Mouse (Mus musculus) mouse embryonic stem cell (cell line): ENCODE results near the gene Cep72.
"Not testable (repeated sequence)": the region's sequence is repeated elsewhere in the genome, so short reads cannot be mapped to it uniquely, and the experiment has no call there.

ENCODE experiments used
- in situ Hi-C, 2 experiments: fragments of 300-500 bp; cut with MboI; formaldehyde crosslinking; loops; 1 replicate in 1 of 2; 3 replicates in 1 of 2; pipeline ENCODE4 v1.14.3; 2019 to 2020; ENCODE audit warnings: low sequenced_read_pairs in 2 of 2, low pct_unique_long_range_greater_than_20kb in 1 of 2, mixed read lengths in 1 of 2; ENCODE audit not compliant: unreplicated experiment in 1 of 2

The Cep72 gene

DNA sequence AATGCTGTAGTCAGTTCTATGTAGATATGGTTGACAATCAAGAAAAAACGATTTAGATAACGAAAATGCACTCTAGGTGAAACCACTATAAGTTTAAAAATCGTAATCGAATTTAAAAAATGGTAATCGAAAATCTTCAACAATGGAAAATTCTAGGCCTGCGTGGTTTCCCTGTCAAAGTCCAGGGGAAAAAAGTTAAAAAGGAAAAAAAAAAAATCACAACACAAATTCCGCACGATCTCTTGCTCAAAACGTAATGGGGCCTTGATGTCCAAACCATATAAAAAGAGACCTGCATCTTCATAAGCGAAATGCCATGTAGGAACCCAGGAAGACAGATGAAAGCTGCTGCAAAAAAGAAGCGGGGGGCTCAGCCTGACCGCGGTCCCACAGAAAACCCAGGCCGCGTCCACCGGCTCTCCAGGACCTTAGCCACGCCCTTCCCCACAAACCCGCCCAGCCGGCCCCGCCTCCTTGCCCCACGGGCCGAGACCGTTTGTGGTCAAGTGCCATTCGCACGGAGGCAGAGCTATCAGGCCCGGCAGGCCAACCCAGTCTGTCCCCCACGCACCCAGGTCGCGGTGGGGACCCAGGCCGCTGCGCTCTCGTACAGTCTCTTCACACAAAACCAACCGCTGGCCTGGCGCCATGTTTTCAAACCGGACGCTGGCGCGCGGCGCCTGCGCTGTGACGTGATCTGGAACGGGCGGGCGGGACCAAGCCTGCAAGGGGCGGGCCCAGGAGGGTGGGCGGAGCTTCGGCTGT, at the start of gene Cep72:
Gene Cep72, minus strand, starts transcription at position 687 of the 765 bp plus-strand sequence.
- in situ Hi-C loops = no loop called here

DNA sequence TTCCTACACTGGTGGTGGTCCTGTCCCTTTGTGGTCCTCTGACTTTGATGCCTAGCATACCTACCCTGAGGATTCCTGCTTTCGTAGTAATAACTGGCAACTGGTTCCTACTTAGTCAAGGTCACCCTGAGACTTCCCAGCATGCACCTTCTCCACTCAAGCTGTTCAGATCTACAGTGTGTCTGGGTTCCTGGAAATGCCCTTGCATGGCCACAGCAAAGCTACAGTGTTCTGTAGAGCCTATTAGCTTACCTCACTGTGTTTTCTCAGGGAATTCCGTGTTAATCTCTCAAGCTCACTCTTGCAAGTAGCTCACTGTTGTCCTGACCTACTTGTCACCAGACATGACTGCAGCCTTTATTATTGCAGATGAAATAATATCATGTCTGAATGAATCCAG, 45.3 kb upstream of the Cep72 start:
- in situ Hi-C loops = no loop called here

GRCm38 (mm10) chr13:74104417-74104816, 42.3 kb upstream of the Cep72 start:
- in situ Hi-C loops = no loop called here

GRCm38 (mm10) chr13:74102831-74103582, 40.9 kb upstream of the Cep72 start:
- in situ Hi-C loops = no loop called here

DNA sequence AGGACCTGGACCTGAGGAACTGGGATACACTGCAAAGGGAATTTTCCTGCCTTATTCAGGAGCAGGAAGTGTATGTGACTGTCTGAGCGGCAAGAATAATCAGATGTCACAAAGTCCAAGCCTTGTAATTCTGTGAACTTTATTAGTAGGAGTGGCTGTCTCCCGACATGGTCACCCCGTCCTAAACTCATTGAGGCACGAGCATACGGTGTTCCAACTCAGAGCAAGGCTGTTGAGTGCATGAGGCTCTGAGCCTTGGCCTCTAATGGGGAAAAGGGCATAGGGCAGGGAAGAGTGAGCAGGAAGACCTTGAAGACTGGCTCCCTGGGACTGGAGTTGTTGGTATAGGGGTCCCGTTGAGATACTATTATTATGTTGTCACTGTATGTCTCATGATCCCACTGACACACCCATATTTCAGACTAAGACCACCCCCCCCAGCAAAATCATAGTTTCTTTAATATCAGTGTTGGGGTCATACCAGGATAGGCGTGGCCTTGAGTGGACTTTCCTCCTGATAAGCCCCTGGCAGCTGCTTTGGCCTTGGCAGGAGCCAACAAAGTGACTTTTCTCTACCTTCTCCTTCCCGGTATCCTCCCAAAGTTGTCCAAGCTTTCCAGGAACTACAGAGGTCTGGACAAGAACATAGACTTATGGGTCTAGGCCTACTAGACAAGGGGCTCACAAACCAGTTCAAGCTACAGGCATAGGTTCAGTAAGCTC, 40.2 kb upstream of the Cep72 start:
- in situ Hi-C loops = no loop called here

DNA sequence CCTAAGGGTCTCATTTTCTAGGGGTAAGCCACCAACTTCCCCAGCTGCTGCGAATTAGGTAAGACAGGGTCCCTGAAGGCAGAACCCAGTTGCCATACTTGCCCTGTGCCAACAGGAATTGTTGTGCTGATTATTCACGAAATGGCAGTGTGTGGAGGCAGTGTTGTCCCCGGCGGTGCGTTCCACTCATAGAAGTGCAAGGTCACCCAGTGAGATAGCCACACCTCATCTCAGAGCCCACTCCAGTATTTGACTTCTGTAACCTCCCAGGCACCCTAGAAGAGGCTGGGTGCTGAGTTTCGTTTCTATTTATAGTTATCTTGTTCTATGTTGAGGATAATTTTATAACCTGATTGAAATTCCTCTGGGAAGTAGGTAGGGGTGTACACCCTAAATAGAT, 36.8 kb upstream of the Cep72 start:
- in situ Hi-C loops = loop anchor here in 1 of 2 experiments (10.0 kb wide), 1 partner anchor 196 kb away; the partner anchor contains the start of gene Ahrr

GRCm38 (mm10) chr13:74096715-74097363, 34.7 kb upstream of the Cep72 start:
- in situ Hi-C loops = loop anchor here in 1 of 2 experiments (10.0 kb wide), 1 partner anchor 198 kb away; the partner anchor contains the start of gene Ahrr

- in situ Hi-C loops = loop anchor here in 1 of 2 experiments (10.0 kb wide), 1 partner anchor 199 kb away; the partner anchor contains the start of gene Ahrr
These were observed 33.8 kb upstream of the Cep72 start for GRCm38 (mm10) chr13:74095936-74096335.

DNA sequence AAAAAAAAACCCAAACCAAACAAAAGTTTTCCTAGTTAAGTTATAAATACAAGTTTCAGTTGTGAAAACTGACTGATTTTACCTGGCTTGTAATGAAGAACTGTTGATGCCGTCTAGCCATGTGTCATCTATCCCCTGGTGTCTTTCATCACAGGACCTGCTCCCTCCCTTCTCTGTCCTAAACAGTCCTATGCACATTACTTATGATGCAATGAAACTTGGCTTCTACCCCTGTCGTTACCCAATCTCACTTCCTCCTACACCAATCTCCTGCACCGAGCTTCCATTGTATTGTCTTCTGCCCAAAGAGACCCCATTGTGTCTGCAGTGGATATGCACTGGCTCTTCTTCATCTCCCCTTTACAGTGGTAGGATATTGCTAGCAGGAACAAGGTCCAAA, 28.2 kb upstream of the Cep72 start:
- in situ Hi-C loops = loop anchor here in 1 of 2 experiments (10.0 kb wide), 1 partner anchor 205 kb away; the partner anchor contains the start of gene Ahrr

- in situ Hi-C loops = no loop called here
These were observed 11.3 kb upstream of the Cep72 start for GRCm38 (mm10) chr13:74073369-74073768.

DNA sequence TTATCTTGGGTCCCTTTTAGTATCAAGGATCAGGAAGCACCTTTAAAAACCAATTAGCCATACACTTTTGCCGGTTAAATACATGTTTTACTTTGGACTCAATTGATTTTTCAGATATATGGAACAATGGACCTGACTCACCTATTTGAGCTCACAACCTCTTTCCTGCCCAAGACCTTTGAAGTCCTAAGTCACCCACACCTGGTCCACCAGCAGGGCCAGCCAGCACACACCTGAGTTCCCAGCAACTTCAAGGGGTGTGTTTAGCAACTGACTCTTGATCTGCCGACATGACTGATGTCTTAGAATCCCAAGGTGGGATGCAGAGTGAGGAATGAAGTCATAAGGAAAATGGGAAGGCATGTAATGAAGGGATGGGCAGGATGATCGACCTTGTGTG, 9.6 kb upstream of the Cep72 start:
- in situ Hi-C loops = no loop called here

DNA sequence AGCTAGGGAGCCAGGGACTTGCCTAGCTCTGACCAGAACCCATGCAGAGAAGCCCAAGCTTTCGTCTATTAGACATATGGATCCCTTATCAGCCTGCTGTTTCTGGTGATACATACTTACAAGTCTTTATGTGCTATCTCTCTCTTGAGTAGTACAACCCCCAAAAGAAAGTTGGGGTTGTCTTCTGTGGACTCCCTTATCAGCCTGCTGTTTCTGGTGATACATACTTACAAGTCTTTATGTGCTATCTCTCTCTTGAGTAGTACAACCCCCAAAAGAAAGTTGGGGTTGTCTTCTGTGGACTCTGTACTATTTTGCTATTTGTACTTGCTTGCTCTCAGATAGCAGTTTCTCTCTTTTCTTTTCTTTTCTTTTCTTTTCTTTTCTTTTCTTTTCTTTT, 9.1 kb upstream of the Cep72 start:
- in situ Hi-C loops = not testable (repeated sequence)

GRCm38 (mm10) chr13:74066576-74066975, 4.5 kb upstream of the Cep72 start:
- in situ Hi-C loops = no loop called here

- in situ Hi-C loops = no loop called here
These were observed 1.4 kb upstream of the Cep72 start for GRCm38 (mm10) chr13:74063340-74064050.

DNA sequence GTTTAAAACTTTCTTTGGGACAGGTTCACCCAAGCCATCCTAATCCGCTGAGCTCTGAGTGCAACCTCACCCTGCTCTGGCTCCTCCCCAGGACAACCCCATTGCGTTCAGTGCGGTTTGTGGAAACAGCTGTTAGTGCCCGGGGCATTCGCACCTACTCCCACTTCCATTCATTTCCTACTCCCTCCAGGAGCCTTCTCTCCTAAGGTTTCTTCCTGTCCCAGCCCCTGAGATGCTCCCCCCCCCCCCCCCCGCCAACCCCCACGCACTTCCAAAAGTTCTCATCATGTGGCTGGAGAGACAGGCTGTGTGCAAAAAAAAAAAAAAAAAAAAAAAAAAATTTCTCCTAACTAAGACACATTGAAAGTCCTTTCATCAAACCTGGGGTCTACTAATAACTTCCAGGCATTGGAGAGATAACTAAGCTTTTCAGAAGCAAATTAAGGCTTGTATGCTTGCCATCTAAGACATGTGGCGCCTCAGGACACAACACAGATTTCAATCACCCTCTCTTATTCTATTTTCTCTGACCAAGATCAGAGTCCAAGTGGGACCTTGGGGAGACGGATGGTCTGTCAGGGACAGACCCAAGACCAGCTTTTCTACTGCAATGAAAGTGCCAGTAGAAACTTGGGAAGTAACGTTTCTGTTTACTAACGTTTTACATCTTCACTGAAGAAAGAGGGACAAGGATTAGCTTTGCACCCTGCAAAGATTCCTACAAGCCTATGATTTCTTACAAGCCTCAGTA, 454 bp upstream of the Cep72 start:
- in situ Hi-C loops = no loop called here

DNA sequence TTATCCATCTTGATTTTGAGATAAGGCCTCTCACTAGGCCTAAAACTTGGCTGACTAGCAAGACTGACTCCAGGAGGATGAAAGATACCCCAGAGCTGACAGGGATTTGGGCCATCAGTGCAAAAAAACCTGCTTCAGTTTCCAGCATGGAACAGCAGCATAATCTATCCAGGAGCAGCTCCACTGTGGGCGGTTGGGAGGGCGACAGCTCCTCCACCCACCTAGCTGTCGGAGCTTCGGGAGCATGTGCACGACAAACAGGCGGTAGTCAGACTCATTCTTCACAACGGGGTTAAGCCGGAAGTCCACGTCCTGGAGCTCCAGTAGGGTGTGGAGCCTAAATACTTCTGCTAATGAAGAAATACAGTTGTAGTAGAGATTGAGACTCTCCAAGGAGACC, 4.0 kb downstream of the Cep72 start:
- in situ Hi-C loops = no loop called here

- in situ Hi-C loops = no loop called here
These were observed 5.9 kb downstream of the Cep72 start for GRCm38 (mm10) chr13:74056194-74056593.
